Mouse (Mus musculus): Measurements from ENCODE around the gene Xab2. TPM values are rescaled to one million over a fixed set of nuclear protein-coding genes. Genes with fewer than 3 reads are reported as not detected.

Xab2 gene
- total RNA-seq, 1 experiment from 2014 or later: 70.3 TPM

GRCm38 (mm10) chr8:3576211-3576960 lies 44.7 kb downstream of the Xab2 start:
- ATAC-seq (ENCODE audit: extremely low read depth, insufficient number of reproducible peaks, low FRiP score, poor library complexity, severe bottlenecking): no peak

- no peak for ATAC-seq (ENCODE audit: extremely low read depth, insufficient number of reproducible peaks, low FRiP score, poor library complexity, severe bottlenecking)
These were observed 46.6 kb downstream of the Xab2 start for GRCm38 (mm10) chr8:3574546-3574945.

GRCm38 (mm10) chr8:3569784-3570183 lies 51.3 kb downstream of the Xab2 start:
- no peak for ATAC-seq (ENCODE audit: extremely low read depth, insufficient number of reproducible peaks, low FRiP score, poor library complexity, severe bottlenecking)

GRCm38 (mm10) chr8:3568378-3568777 lies 52.7 kb downstream of the Xab2 start:
- no peak for ATAC-seq (ENCODE audit: extremely low read depth, insufficient number of reproducible peaks, low FRiP score, poor library complexity, severe bottlenecking)

GRCm38 (mm10) chr8:3567641-3568371 lies 53.3 kb downstream of the Xab2 start, which contains the start of gene C330021F23Rik:
C330021F23Rik (plus strand) TSS chr8:3567990.
- no peak for ATAC-seq (ENCODE audit: extremely low read depth, insufficient number of reproducible peaks, low FRiP score, poor library complexity, severe bottlenecking)

Other genes with a start within 250 kb of the Xab2 start
- gene Arhgef18, start 228.3 kb downstream of the Xab2 start, total RNA-seq (2017): 179 and 187 TPM in 2 replicates
- 1.0 and 3.7 TPM in 2 replicates for gene Pex11g, start 153.6 kb downstream of the Xab2 start, total RNA-seq (2017)
- gene Tex45, start 150.5 kb downstream of the Xab2 start, total RNA-seq (2017): 0.61 TPM in 1 of 2 replicates, not detected in the other
- gene Zfp358, start 128.2 kb downstream of the Xab2 start, total RNA-seq (2017): 3.6 and 4.1 TPM in 2 replicates
- gene Mcoln1, start 120.9 kb downstream of the Xab2 start, total RNA-seq (2017): 80.5 and 83.9 TPM in 2 replicates
- 46.8 and 48.6 TPM in 2 replicates for gene Pnpla6, start 105.9 kb downstream of the Xab2 start, total RNA-seq (2017)
- not detected in 2 replicates for gene C330021F23Rik, start 53.3 kb downstream of the Xab2 start, total RNA-seq (2017)
- not detected in 2 replicates for gene Camsap3, start 34.0 kb downstream of the Xab2 start, total RNA-seq (2017)
- gene Pet100, start 232 bp upstream of the Xab2 start, total RNA-seq (2017): 153 and 163 TPM in 2 replicates
- 0.86 TPM in 1 of 2 replicates, not detected in the other for gene Pcp2, start 4.2 kb upstream of the Xab2 start, total RNA-seq (2017)
- gene Stxbp2, start 9.6 kb upstream of the Xab2 start, total RNA-seq (2017): 223 and 277 TPM in 2 replicates
- 16.1 and 19.3 TPM in 2 replicates for gene Retn, start 34.5 kb upstream of the Xab2 start, total RNA-seq (2017)
- 214 and 229 TPM in 2 replicates for gene Mcemp1, start 44.4 kb upstream of the Xab2 start, total RNA-seq (2017)
- not detected in 2 replicates for gene Fcor, start 51.0 kb upstream of the Xab2 start, total RNA-seq (2017)
- gene Trappc5, start 55.0 kb upstream of the Xab2 start, total RNA-seq (2017): 41.5 and 45.5 TPM in 2 replicates
- 390 and 391 TPM in 2 replicates for gene Fcer2a, start 72.9 kb upstream of the Xab2 start, total RNA-seq (2017)
- 0.58 and 0.74 TPM in 2 replicates for gene Clec4g, start 99.3 kb upstream of the Xab2 start, total RNA-seq (2017)
- gene Cd209a, start 127.7 kb upstream of the Xab2 start, total RNA-seq (2017): 11.6 and 15.5 TPM in 2 replicates
- gene Cd209e, start 233.0 kb upstream of the Xab2 start, total RNA-seq (2017): not detected in 2 replicates

Measured in neutrophil, adult 5-6 weeks (primary cell).